Mouse (Mus musculus) kidney, adult 2 months (tissue): ENCODE results near the gene Sepsecs. TPM values are rescaled to one million over a fixed set of nuclear protein-coding genes. Genes with fewer than 3 reads are reported as not detected.
"Not testable (repeated sequence)": the region's sequence is repeated elsewhere in the genome, so short reads cannot be mapped to it uniquely, and the experiment has no call there.

ENCODE experiments used
- DNase-seq: peaks from one replicate; pipeline ENCODE4 v3.0.0; 2021
- H3K27ac ChIP-seq: fragments of 200-500 bp; 2 replicates; pipeline ENCODE4 v1.5.1; 2012; ENCODE audit warnings: low read depth, low read length, control low read depth, inconsistent platforms; ENCODE audit not compliant: insufficient read depth
- H3K27me3 ChIP-seq: fragments of 200-500 bp; replicated peaks from 2 replicates; pipeline ENCODE4 v1.6.1; 2012; ENCODE audit warnings: mild to moderate bottlenecking, moderate library complexity, low read length, inconsistent platforms; ENCODE audit not compliant: control insufficient read depth, insufficient read depth
- H3K36me3 ChIP-seq: fragments of 200-500 bp; 2 replicates; pipeline ENCODE4 v1.6.1; 2012; ENCODE audit warnings: mild to moderate bottlenecking, moderate library complexity, low read length, inconsistent platforms; ENCODE audit not compliant: control insufficient read depth, insufficient read depth
- H3K4me1 ChIP-seq: fragments of 200-500 bp; 2 replicates; pipeline ENCODE4 v1.6.1; 2011; ENCODE audit warnings: low read length; ENCODE audit not compliant: control insufficient read depth, insufficient read depth
- H3K4me3 ChIP-seq: fragments of 200-500 bp; 2 replicates; pipeline ENCODE4 v1.5.1; 2011; ENCODE audit warnings: mild to moderate bottlenecking, low read depth, low read length, control low read depth; ENCODE audit not compliant: insufficient read depth
- CTCF ChIP-seq: fragments of 200-500 bp; conservative IDR thresholded peaks from 2 replicates; pipeline ENCODE4 v1.5.1; 2011; ENCODE audit warnings: low read depth, mild to moderate bottlenecking, control low read depth, low read length, moderate library complexity, mixed read lengths; ENCODE audit not compliant: insufficient read depth, insufficient read length
- POLR2A ChIP-seq: fragments of 200-500 bp; IDR thresholded peaks from one replicate; pipeline ENCODE4 v1.6.1; 2011; ENCODE audit warnings: low read depth, low read length, control low read depth
- WGBS: fragments of 180-500 bp; shearing (Covaris S2); methylation state at CpG from one replicate; pipeline ENCODE4 v1.1.7; 2018; 5-methylcytosine and 5-hydroxymethylcytosine counted together
- polyA plus RNA-seq: library from polyadenylated mRNA; depleted of rRNA; stranded (reverse); fragments of >200 nt; gene quantifications from 2 replicates; pipeline ENCODE4 v1.2.3, GENCODE M21; 2012; rRNA removed

Gene Sepsecs
- 10.5 and 11.9 TPM in 2 replicates for polyA plus RNA-seq

DNA sequence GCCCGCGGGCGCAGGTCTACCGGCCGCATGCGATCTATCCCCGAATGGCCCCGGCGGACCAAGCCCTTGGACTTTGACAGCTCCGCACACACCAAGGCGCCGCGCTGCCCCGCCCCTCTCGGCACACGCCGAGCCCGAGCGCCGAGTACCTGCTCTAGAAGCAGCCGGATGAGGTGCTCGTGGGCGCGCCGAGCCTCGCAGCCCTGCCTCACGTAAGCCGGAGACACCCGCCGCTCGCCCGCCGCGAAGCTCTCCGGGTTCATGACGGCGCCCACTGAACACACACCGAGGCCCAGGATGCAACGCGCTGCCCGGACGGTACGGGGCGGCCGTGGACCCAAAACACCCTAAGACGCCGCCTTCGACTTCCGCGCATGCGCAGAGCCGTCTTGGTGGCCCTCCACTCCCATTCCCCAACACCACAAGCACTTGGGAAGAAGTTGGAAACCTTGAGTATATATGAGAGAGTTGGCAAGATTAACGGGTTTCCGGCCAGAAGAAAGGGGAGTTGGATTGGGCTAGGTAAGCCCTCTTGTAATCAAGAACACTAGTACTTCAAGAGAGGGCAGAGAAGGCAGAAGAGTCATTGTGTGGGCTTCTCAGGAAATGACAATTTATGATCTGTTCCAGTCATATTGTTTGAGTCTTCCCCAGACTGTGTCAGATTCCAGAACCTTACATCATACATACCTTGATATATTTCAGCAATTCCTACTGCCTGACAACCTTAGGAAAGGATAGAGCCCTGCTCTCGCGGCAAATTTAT is at the start of gene Sepsecs:
Gene Sepsecs (minus strand): TSS at position 283 of the 766 bp plus-strand sequence.
- Histone ChIP-seq H3K27ac (peak within 1 kb of the TSS; percentile 82), H3K4me1 (peaks cover 5% of the 10 kb centered on the region; the same call in 1 of the 2 replicates), H3K4me3 (peak within 1 kb of the TSS; percentile 91), H3K36me3 (no peaks in the 10 kb centered on the region), H3K27me3 (no peaks in the 10 kb centered on the region)
- peak; percentile 95 for DNase-seq
- WGBS, result 4% methylated on average over 56 of the region's 56 CpGs
- TF ChIP-seq CTCF (no peak), POLR2A (no peak)

DNA sequence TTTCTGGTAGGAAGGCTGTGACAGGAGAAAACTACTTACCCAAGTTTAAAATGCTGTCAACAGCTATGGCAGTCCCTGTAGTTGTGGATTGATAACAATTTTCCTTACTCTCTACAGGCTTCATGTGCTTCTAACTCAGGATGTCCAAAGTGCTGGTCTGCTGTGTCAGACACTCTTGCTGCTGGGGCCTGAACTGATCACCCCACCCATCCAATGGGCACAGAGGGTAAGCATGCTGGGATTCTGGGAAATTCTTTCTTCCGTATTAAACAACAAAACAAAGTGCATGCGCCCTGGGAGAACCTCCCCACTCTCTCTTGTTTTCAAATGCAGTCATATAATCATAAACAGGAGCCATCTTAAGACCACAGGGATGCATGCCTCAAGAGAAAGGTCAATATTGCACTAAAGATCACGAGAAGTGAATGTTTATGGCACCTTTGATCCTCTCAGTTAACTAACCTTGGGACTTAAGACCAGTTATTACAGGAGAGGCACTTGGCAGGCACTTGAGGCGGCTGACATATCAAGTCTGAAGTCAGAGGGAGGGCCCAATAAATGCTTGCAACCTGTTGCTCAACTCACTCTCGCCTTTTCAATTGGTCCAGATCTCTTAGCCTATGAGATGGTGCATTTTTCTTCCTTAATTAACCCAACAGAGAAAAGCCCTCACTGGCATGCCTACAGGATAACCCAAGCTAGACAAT is 47.4 kb upstream of the Sepsecs start:
- H3K27me3 ChIP-seq, result no peaks in the 10 kb centered on the region
- WGBS, result 61% methylated on average over 5 of the region's 5 CpGs
- H3K4me3 ChIP-seq, result no peak overlapping the region
- no peak overlapping the region for H3K27ac ChIP-seq
- no peak for TF ChIP-seq CTCF
- TF ChIP-seq POLR2A, result no peak
- H3K4me1 ChIP-seq, result no peaks in the 10 kb centered on the region
- peak; percentile 13 for DNase-seq
- H3K36me3 ChIP-seq, result no peaks in the 10 kb centered on the region

DNA sequence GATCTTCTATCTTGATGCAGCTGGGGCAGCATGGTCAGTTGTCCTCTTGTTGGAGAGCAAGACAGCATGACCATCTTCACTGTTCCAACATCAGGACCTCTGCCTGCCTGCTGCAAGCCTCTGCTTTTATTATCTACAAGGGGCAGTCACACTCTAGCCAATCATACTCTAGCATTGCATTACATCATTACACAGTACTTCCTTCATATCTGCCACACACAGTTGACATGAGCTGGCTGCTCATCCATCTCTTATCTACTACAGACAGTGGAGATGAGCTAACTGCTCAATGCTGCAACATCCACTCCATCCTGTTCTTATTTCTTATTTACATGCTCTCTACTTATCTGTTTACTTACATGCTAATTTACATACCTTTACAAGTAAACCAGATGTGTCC is 43.2 kb upstream of the Sepsecs start:
- Histone ChIP-seq H3K4me1 (no peaks in the 10 kb centered on the region), H3K27ac (no peak overlapping the region), H3K4me3 (no peak overlapping the region), H3K36me3 (no peaks in the 10 kb centered on the region), H3K27me3 (no peaks in the 10 kb centered on the region)
- DNase-seq, result no peak
- TF ChIP-seq CTCF (no peak), POLR2A (no peak)

DNA sequence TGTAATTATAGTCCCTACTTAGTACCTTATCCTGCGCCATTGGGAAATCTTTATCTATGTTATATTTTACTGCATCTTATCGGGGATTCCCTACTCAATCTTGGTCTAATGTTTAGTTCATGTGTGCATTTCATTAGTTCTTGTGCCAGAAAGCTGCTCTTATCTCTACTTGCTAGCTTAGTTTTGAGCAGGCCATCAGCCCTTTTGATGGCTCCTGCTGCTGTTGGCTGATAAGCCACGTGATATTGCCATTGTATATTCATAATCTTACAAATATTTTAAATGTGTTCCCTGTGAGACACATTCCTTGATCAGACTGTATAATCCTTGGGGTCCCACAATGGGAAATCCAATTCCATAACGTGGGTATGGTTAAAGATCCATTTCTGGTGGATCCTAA is 35.1 kb upstream of the Sepsecs start:
- H3K4me1 ChIP-seq, result no peaks in the 10 kb centered on the region
- H3K27me3 ChIP-seq, result no peaks in the 10 kb centered on the region
- DNase-seq, result no peak
- H3K27ac ChIP-seq, result no peak overlapping the region
- no peaks in the 10 kb centered on the region for H3K36me3 ChIP-seq
- TF ChIP-seq POLR2A, result no peak
- no peak for TF ChIP-seq CTCF
- WGBS, result 73% methylated on average over 4 of the region's 4 CpGs
- no peak overlapping the region for H3K4me3 ChIP-seq

DNA sequence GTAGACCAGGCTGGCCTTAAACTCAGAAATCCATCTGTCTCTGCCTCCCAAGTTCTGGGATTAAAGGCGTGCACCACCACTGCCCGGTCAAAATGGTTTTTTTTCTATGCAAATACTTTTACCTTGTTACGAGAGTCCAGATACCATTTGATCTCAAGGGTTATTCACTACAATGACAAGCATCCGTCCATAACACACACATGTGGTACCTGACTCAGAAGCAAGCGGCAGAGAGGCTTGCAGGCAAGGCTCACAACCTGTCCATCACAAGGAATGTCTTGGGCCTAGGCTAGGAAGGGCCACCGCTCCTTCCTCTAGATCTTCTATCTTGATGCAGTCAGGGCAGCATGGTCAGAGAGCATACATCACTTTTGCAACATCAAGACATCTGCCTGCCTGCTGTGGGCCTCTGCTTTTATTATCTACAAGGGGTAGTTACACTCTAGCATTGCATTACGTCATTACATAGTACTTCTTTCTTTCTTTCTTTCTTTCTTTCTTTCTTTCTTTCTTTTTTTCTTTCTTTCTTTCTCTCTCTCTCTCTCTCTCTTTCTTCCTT is 28.5 kb upstream of the Sepsecs start:
- H3K27ac ChIP-seq, H3K27me3 ChIP-seq, H3K36me3 ChIP-seq, H3K4me3 ChIP-seq, DNase-seq, H3K4me1 ChIP-seq: not testable (repeated sequence)
- 91% methylated on average over 7 of the region's 7 CpGs for WGBS

DNA sequence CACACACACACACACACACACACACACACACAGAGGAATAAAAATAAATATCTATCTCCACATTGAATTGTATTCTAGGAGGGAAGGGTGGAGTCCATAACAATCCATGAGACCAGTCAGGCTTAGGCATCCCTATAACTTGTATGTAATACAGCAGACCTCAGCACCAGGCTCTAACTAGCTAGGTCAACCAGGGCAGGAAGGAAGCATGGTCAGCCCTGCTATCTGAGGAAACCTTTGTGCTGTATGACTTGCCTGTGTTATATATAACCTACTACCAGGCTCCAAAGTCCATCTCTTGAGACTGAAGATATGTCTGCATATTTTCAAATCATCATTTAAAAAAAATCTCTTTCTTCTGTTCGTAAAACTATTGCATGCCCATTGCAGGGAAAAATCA is 27.8 kb upstream of the Sepsecs start:
- H3K36me3 ChIP-seq, result no peaks in the 10 kb centered on the region
- H3K27me3 ChIP-seq, result no peaks in the 10 kb centered on the region
- no peak for DNase-seq
- H3K4me3 ChIP-seq, result no peak overlapping the region
- H3K27ac ChIP-seq, result no peak overlapping the region
- WGBS, result 85% methylated on average over 1 of the region's 1 CpGs
- TF ChIP-seq CTCF (no peak), POLR2A (no peak)
- H3K4me1 ChIP-seq, result no peaks in the 10 kb centered on the region
